Mouse (Mus musculus) myocyte (in vitro differentiated cells): Measurements from ENCODE around the gene Ces3b.

Experiments used
- E2F4 ChIP-seq: IDR thresholded peaks from one replicate; pipeline ENCODE4 v1.6.1; 2011; ENCODE audit warnings: mild to moderate bottlenecking, control low read depth, moderate library complexity; ENCODE audit not compliant: insufficient read depth
- MAX ChIP-seq: IDR thresholded peaks from one replicate; pipeline ENCODE4 v1.6.1; 2011; ENCODE audit warnings: low read depth, mild to moderate bottlenecking, control low read depth
- POLR2A ChIP-seq: IDR thresholded peaks from one replicate; pipeline ENCODE4 v1.6.1; 2011; ENCODE audit warnings: low read depth, mild to moderate bottlenecking, control low read depth, moderate library complexity; ENCODE audit not compliant: insufficient read length
- POLR2AphosphoS2 ChIP-seq: IDR thresholded peaks from one replicate; pipeline ENCODE4 v1.6.1; 2011; ENCODE audit warnings: low read depth, control low read depth; ENCODE audit not compliant: insufficient read length
- REST ChIP-seq: IDR thresholded peaks from one replicate; pipeline ENCODE4 v1.6.1; 2011; ENCODE audit warnings: mild to moderate bottlenecking, control low read depth, moderate library complexity; ENCODE audit not compliant: insufficient read depth, insufficient read length
- TCF3 ChIP-seq: IDR thresholded peaks from one replicate; pipeline ENCODE4 v1.6.1; 2011; ENCODE audit warnings: low read depth, control low read depth; ENCODE audit not compliant: insufficient read length
- USF1 ChIP-seq: IDR thresholded peaks from one replicate; pipeline ENCODE4 v1.6.1; 2011; ENCODE audit warnings: low read depth, mild to moderate bottlenecking, control low read depth, moderate library complexity

GRCm38 (mm10) chr8:105078591-105078990, 5.0 kb upstream of the Ces3b start:
- TF ChIP-seq USF1: no peak
- no peak for TF ChIP-seq TCF3
- no peak for TF ChIP-seq POLR2A
- no peak for TF ChIP-seq REST
- no peak for TF ChIP-seq MAX
- no peak for TF ChIP-seq E2F4
- no peak for TF ChIP-seq POLR2AphosphoS2
